Mouse (Mus musculus) liver, embryonic 16.5 days (tissue): ENCODE results near the gene Magi1. TPM values are rescaled to one million over a fixed set of nuclear protein-coding genes. Genes with fewer than 3 reads are reported as not detected.

ENCODE experiments used
- ATAC-seq: fragments of 200-750 bp; cut with Nextera tagmentation; 2 replicates; pipeline ENCODE4 v1.8.0; 2017; ENCODE audit warnings: low read depth, mild to moderate bottlenecking, moderate number of reproducible peaks, moderate library complexity
- H3K27ac ChIP-seq: fragments of 300-500 bp; sonication (generic); 2 replicates; pipeline ENCODE4 v1.5.1; 2014; ENCODE audit warnings: mild to moderate bottlenecking, low read length
- H3K27me3 ChIP-seq: fragments of 300-500 bp; sonication (generic); 2 replicates; pipeline ENCODE4 v1.6.1; 2014; ENCODE audit warnings: low read depth, low read length, mixed read lengths; ENCODE audit not compliant: control insufficient read depth, insufficient read depth
- H3K36me3 ChIP-seq: fragments of 300-500 bp; sonication (generic); 2 replicates; pipeline ENCODE4 v1.6.1; 2014; ENCODE audit warnings: mild to moderate bottlenecking; ENCODE audit not compliant: control insufficient read depth, insufficient read depth
- H3K4me1 ChIP-seq: fragments of 300-500 bp; sonication (generic); 2 replicates; pipeline ENCODE4 v1.6.1; 2014; ENCODE audit warnings: low read depth, low read length, mixed read lengths; ENCODE audit not compliant: control insufficient read depth
- H3K4me2 ChIP-seq: fragments of 300-500 bp; sonication (generic); 2 replicates; pipeline ENCODE4 v1.6.1; 2014; ENCODE audit warnings: low read depth, low read length, mixed read lengths
- H3K4me3 ChIP-seq: fragments of 300-500 bp; sonication (generic); 2 replicates; pipeline ENCODE4 v1.5.1; 2014; ENCODE audit warnings: low read depth, mild to moderate bottlenecking, low read length
- H3K9ac ChIP-seq: fragments of 300-500 bp; sonication (generic); 2 replicates; pipeline ENCODE4 v1.6.1; 2014; ENCODE audit warnings: low read depth, low read length
- H3K9me3 ChIP-seq: fragments of 300-500 bp; sonication (generic); replicated peaks from 2 replicates; pipeline ENCODE4 v1.6.1; 2016; ENCODE audit warnings: low read length; ENCODE audit not compliant: control insufficient read depth
- WGBS: fragments of 180-500 bp; shearing (Covaris S2); extraction: QIAGEN DNeasy Blood & Tissue Kit; methylation state at CpG from one replicate; pipeline ENCODE4 v1.1.7; 2014; ENCODE audit not compliant: insufficient replicate concordance; 5-methylcytosine and 5-hydroxymethylcytosine counted together
- polyA plus RNA-seq: library from polyadenylated mRNA; unstranded; fragments of >200 nt; fragmentation: Nextera tagmentation; extraction: Ambion mirVana; gene quantifications from 2 replicates; pipeline ENCODE4 v1.2.1, GENCODE M21; 2015

Gene Magi1
- polyA plus RNA-seq, 1 experiment from 2014 or later, result 1.3 TPM

GRCm38 (mm10) chr6:94064832-94065231 lies 218.9 kb downstream of the Magi1 start:
- Histone ChIP-seq H3K36me3 (no peaks in the 10 kb centered on the region), H3K9me3 (no peaks in the 10 kb centered on the region), H3K27me3 (no peaks in the 10 kb centered on the region), H3K4me1 (peaks cover 3% of the 10 kb centered on the region; the same call in 1 of the 2 replicates), H3K4me3 (no peak overlapping the region), H3K4me2 (no peak overlapping the region), H3K9ac (no peak overlapping the region), H3K27ac (no peak overlapping the region)
- 18% methylated on average over 4 of the region's 4 CpGs for WGBS
- ATAC-seq, result no peak

GRCm38 (mm10) chr6:94063542-94063941 lies 220.2 kb downstream of the Magi1 start:
- Histone ChIP-seq H3K27ac (no peak overlapping the region), H3K27me3 (no peaks in the 10 kb centered on the region), H3K4me1 (peaks cover 3% of the 10 kb centered on the region; the same call in 1 of the 2 replicates), H3K4me2 (no peak overlapping the region), H3K4me3 (no peak overlapping the region), H3K9ac (no peak overlapping the region), H3K36me3 (no peaks in the 10 kb centered on the region), H3K9me3 (no peaks in the 10 kb centered on the region)
- 46% methylated on average over 4 of the region's 4 CpGs for WGBS
- ATAC-seq, result no peak

- Histone ChIP-seq H3K27me3 (no peaks in the 10 kb centered on the region), H3K9ac (no peak overlapping the region), H3K9me3 (no peaks in the 10 kb centered on the region), H3K4me1 (peaks cover 3% of the 10 kb centered on the region; the same call in 1 of the 2 replicates), H3K4me2 (no peak overlapping the region), H3K36me3 (no peaks in the 10 kb centered on the region), H3K4me3 (no peak overlapping the region), H3K27ac (no peak overlapping the region)
- WGBS, result 62% methylated on average over 8 of the region's 8 CpGs
- ATAC-seq, result no peak
Measured at GRCm38 (mm10) chr6:94061424-94061980, 222.2 kb downstream of the Magi1 start.

GRCm38 (mm10) chr6:94060621-94061213 lies 223.0 kb downstream of the Magi1 start:
- Histone ChIP-seq H3K4me3 (no peak overlapping the region), H3K27ac (no peak overlapping the region)
- 60% methylated on average over 7 of the region's 7 CpGs for WGBS

GRCm38 (mm10) chr6:94059090-94059489 lies 224.6 kb downstream of the Magi1 start:
- Histone ChIP-seq H3K9ac (no peak overlapping the region), H3K36me3 (no peaks in the 10 kb centered on the region), H3K4me1 (no peaks in the 10 kb centered on the region; the same call in 1 of the 2 replicates), H3K4me3 (no peak overlapping the region), H3K27ac (no peak overlapping the region), H3K27me3 (no peaks in the 10 kb centered on the region), H3K4me2 (no peak overlapping the region), H3K9me3 (no peaks in the 10 kb centered on the region)
- 42% methylated on average over 2 of the region's 2 CpGs for WGBS
- ATAC-seq, result no peak

More at GRCm38 (mm10) chr6:94060621-94061213, 223.0 kb downstream of the Magi1 start:
- Histone ChIP-seq H3K27me3 (no peaks in the 10 kb centered on the region), H3K9me3 (no peaks in the 10 kb centered on the region), H3K9ac (no peak overlapping the region), H3K4me1 (peaks cover 3% of the 10 kb centered on the region; the same call in 1 of the 2 replicates), H3K4me2 (no peak overlapping the region), H3K36me3 (no peaks in the 10 kb centered on the region)
- ATAC-seq, result no peak

GRCm38 (mm10) chr6:94053920-94054319 lies 229.8 kb downstream of the Magi1 start:
- 4% methylated on average over 1 of the region's 1 CpGs for WGBS
- no peak overlapping the region for H3K9ac ChIP-seq
- no peaks in the 10 kb centered on the region; the same call in 1 of the 2 replicates for H3K4me1 ChIP-seq
- ATAC-seq, result no peak
- no peaks in the 10 kb centered on the region for H3K9me3 ChIP-seq
- no peaks in the 10 kb centered on the region for H3K36me3 ChIP-seq
- H3K4me3 ChIP-seq, result no peak overlapping the region
- no peaks in the 10 kb centered on the region for H3K27me3 ChIP-seq
- no peak overlapping the region for H3K4me2 ChIP-seq
- no peak overlapping the region for H3K27ac ChIP-seq

- H3K4me2 ChIP-seq, result no peak overlapping the region
- no peak overlapping the region for H3K27ac ChIP-seq
- H3K36me3 ChIP-seq, result no peaks in the 10 kb centered on the region
- no peak overlapping the region for H3K9ac ChIP-seq
- no peak for ATAC-seq
- no peaks in the 10 kb centered on the region for H3K27me3 ChIP-seq
- 16% methylated on average over 4 of the region's 4 CpGs for WGBS
- no peaks in the 10 kb centered on the region for H3K9me3 ChIP-seq
- H3K4me1 ChIP-seq, result no peaks in the 10 kb centered on the region
- H3K4me3 ChIP-seq, result no peak overlapping the region
Measured at GRCm38 (mm10) chr6:94045180-94045579, 238.5 kb downstream of the Magi1 start.

- no peaks in the 10 kb centered on the region; the same call in 1 of the 2 replicates for H3K9me3 ChIP-seq
- no peak overlapping the region for H3K9ac ChIP-seq
- no peak overlapping the region for H3K27ac ChIP-seq
- H3K4me1 ChIP-seq, result no peaks in the 10 kb centered on the region
- ATAC-seq, result no peak
- H3K27me3 ChIP-seq, result no peaks in the 10 kb centered on the region
- H3K4me2 ChIP-seq, result no peak overlapping the region
- no peaks in the 10 kb centered on the region for H3K36me3 ChIP-seq
- 37% methylated on average over 7 of the region's 7 CpGs for whole genome bisulfite sequencing
- no peak overlapping the region for H3K4me3 ChIP-seq
Measured at GRCm38 (mm10) chr6:94043461-94043860, 240.3 kb downstream of the Magi1 start.

- ATAC-seq, result no peak
Measured at GRCm38 (mm10) chr6:94040093-94040492, 243.6 kb downstream of the Magi1 start.

More at GRCm38 (mm10) chr6:94040093-94040492, 243.6 kb downstream of the Magi1 start:
- no peaks in the 10 kb centered on the region for H3K4me1 ChIP-seq
- no peak overlapping the region for H3K9ac ChIP-seq
- H3K27me3 ChIP-seq, result no peaks in the 10 kb centered on the region
- no peak overlapping the region for H3K27ac ChIP-seq
- H3K36me3 ChIP-seq, result no peaks in the 10 kb centered on the region
- no peaks in the 10 kb centered on the region; the same call in 1 of the 2 replicates for H3K9me3 ChIP-seq
- H3K4me3 ChIP-seq, result no peak overlapping the region
- 46% methylated on average over 2 of the region's 2 CpGs for WGBS
- no peak overlapping the region for H3K4me2 ChIP-seq
